Mouse (Mus musculus): ENCODE data around the gene Zbed3. TPM values are rescaled to one million over a fixed set of nuclear protein-coding genes. Genes with fewer than 3 reads are reported as not detected.

The Zbed3 gene
- total RNA-seq, 2 experiments from 2014 or later, result 14.0 to 19.2 TPM

Other genes with a start within 250 kb of the Zbed3 start
- gene Pde8b, start 73.3 kb upstream of the Zbed3 start, total RNA-seq (2021), result 100 to 1,000 TPM; 138 to 151 TPM
- gene Aggf1, start 51.7 kb downstream of the Zbed3 start, total RNA-seq (2021), result 10 to 100 TPM; 50.1 to 51.2 TPM
- gene Crhbp, start 121.3 kb downstream of the Zbed3 start, total RNA-seq (2021), result 10 to 100 TPM; 21.2 to 23.5 TPM
- gene S100z, start 155.1 kb downstream of the Zbed3 start, total RNA-seq (2021), result not detected
- gene F2rl1, start 201.6 kb downstream of the Zbed3 start, total RNA-seq (2021), result under 1 TPM; 0.32 to 0.57 TPM

Data from left cerebral cortex, postnatal 36 days (tissue).